Mouse (Mus musculus) MEL (cell line): ENCODE measurements around the gene Col6a4. TPM values are rescaled to one million over a fixed set of nuclear protein-coding genes. Genes with fewer than 3 reads are reported as not detected.

Experiments used
- DNase-seq: peaks from one replicate; pipeline ENCODE4 v3.0.0; 2011; ENCODE audit warnings: low read depth, low spot score
- H3K27ac ChIP-seq: 2 replicates; pipeline ENCODE4 v1.5.1; 2012; ENCODE audit warnings: low read depth, mild to moderate bottlenecking, control low read depth, low read length, moderate library complexity; ENCODE audit not compliant: control insufficient read depth
- H3K27me3 ChIP-seq, 2 experiments: fragments of 150-350 bp in 1 of 2; sonication (generic) in 1 of 2; 2 replicates each; pipeline ENCODE4 v1.6.1; 2012; ENCODE audit warnings: low read length in 2 of 2, mild to moderate bottlenecking in 2 of 2, improper control_type of control experiment in 1 of 2, moderate library complexity in 1 of 2; ENCODE audit not compliant: insufficient read depth in 2 of 2, control insufficient read depth in 1 of 2
- H3K36me3 ChIP-seq, 2 experiments: 2 replicates each; pipeline ENCODE4 v1.6.1; 2012 to 2014; ENCODE audit warnings: low read length in 2 of 2, improper control_type of control experiment in 1 of 2, inconsistent platforms in 1 of 2, mild to moderate bottlenecking in 1 of 2; ENCODE audit not compliant: insufficient read depth in 2 of 2, control insufficient read depth in 1 of 2
- H3K4me1 ChIP-seq, 2 experiments: fragments of 150-350 bp in 1 of 2; sonication (generic) in 1 of 2; 2 replicates each; pipeline ENCODE4 v1.6.1; 2012; ENCODE audit warnings: low read length in 2 of 2, improper control_type of control experiment in 1 of 2, mild to moderate bottlenecking in 1 of 2; ENCODE audit not compliant: insufficient read depth in 2 of 2, control insufficient read depth in 1 of 2
- H3K4me3 ChIP-seq, 2 experiments: fragments of 150-350 bp in 1 of 2; sonication (generic) in 1 of 2; 2 replicates each; pipeline ENCODE4 v1.5.1; 2012; ENCODE audit warnings: low read depth in 2 of 2, low read length in 2 of 2, mild to moderate bottlenecking in 2 of 2, moderate library complexity in 2 of 2, control low read depth in 1 of 2, improper control_type of control experiment in 1 of 2; ENCODE audit not compliant: control insufficient read depth in 1 of 2, insufficient read depth in 1 of 2
- H3K79me2 ChIP-seq: 2 replicates; pipeline ENCODE4 v1.6.1; 2012; ENCODE audit warnings: mild to moderate bottlenecking, low read length, moderate library complexity; ENCODE audit not compliant: control insufficient read depth, poor library complexity, insufficient read depth
- H3K9ac ChIP-seq: 2 replicates; pipeline ENCODE4 v1.6.1; 2012; ENCODE audit warnings: low read depth, mild to moderate bottlenecking, control low read depth, low read length, moderate library complexity; ENCODE audit not compliant: control insufficient read depth, poor library complexity, severe bottlenecking
- H3K9me3 ChIP-seq: fragments of 150-350 bp; sonication (generic); replicated peaks from 2 replicates; pipeline ENCODE4 v1.6.1; 2012; ENCODE audit warnings: mild to moderate bottlenecking, low read length, improper control_type of control experiment, moderate library complexity; ENCODE audit not compliant: insufficient read depth
- CHD1 ChIP-seq: IDR thresholded peaks from 2 replicates; pipeline ENCODE4 v1.6.1; 2012; ENCODE audit warnings: low read depth, mild to moderate bottlenecking, inconsistent platforms, low read length, improper control_type of control experiment
- CHD2 ChIP-seq: IDR thresholded peaks from 2 replicates; pipeline ENCODE4 v1.6.1; 2011; ENCODE audit warnings: low read length, improper control_type of control experiment
- E2F4 ChIP-seq: IDR thresholded peaks from 2 replicates; pipeline ENCODE4 v1.6.1; 2011; ENCODE audit warnings: low read depth, low read length, improper control_type of control experiment, borderline replicate concordance
- ELF1 ChIP-seq: IDR thresholded peaks from 2 replicates; pipeline ENCODE4 v1.6.1; 2014; ENCODE audit warnings: low read depth, mild to moderate bottlenecking, inconsistent platforms, low read length, improper control_type of control experiment, moderate library complexity
- EP300 ChIP-seq, 2 experiments: IDR thresholded peaks; 2 replicates each; pipeline ENCODE4 v1.6.1; 2011; ENCODE audit warnings: improper control_type of control experiment in 2 of 2, low read length in 2 of 2, low read depth in 1 of 2, mild to moderate bottlenecking in 1 of 2
- ETS1 ChIP-seq: IDR thresholded peaks from 2 replicates; pipeline ENCODE4 v1.6.1; 2012; ENCODE audit warnings: low read depth, mild to moderate bottlenecking, inconsistent platforms, low read length, improper control_type of control experiment, moderate library complexity
- GABPA ChIP-seq: IDR thresholded peaks from 2 replicates; pipeline ENCODE4 v1.6.1; 2012; ENCODE audit warnings: low read depth, mild to moderate bottlenecking, inconsistent platforms, low read length, improper control_type of control experiment, moderate library complexity
- GATA1 ChIP-seq: IDR thresholded peaks from 2 replicates; pipeline ENCODE4 v1.6.1; 2011; ENCODE audit warnings: low read depth, low read length, improper control_type of control experiment
- HCFC1 ChIP-seq: IDR thresholded peaks from 2 replicates; pipeline ENCODE4 v1.6.1; 2012; ENCODE audit warnings: low read depth, mild to moderate bottlenecking, inconsistent platforms, low read length, improper control_type of control experiment, moderate library complexity
- KAT2A ChIP-seq: conservative IDR thresholded peaks from 2 replicates; pipeline ENCODE4 v1.6.1; 2012; ENCODE audit warnings: low read depth, low read length, improper control_type of control experiment, inconsistent platforms
- MAFK ChIP-seq: IDR thresholded peaks from 2 replicates; pipeline ENCODE4 v1.6.1; 2011; ENCODE audit warnings: low read depth, mild to moderate bottlenecking, low read length, improper control_type of control experiment, borderline replicate concordance
- MAX ChIP-seq: IDR thresholded peaks from 2 replicates; pipeline ENCODE4 v1.6.1; 2011; ENCODE audit warnings: low read length, improper control_type of control experiment
- MAZ ChIP-seq: IDR thresholded peaks from 2 replicates; pipeline ENCODE4 v1.6.1; 2012; ENCODE audit warnings: low read depth, mild to moderate bottlenecking, inconsistent platforms, low read length, improper control_type of control experiment
- MEF2A ChIP-seq: IDR thresholded peaks from 2 replicates; pipeline ENCODE4 v1.6.1; 2014; ENCODE audit warnings: low read depth, mild to moderate bottlenecking, inconsistent platforms, low read length, improper control_type of control experiment; ENCODE audit not compliant: poor library complexity, insufficient replicate concordance, severe bottlenecking; ENCODE audit errors: extremely low read depth
- MYB ChIP-seq: IDR thresholded peaks from 2 replicates; pipeline ENCODE4 v1.6.1; 2011; ENCODE audit warnings: mild to moderate bottlenecking, low read depth, low read length, improper control_type of control experiment
- MYC ChIP-seq: IDR thresholded peaks from 2 replicates; pipeline ENCODE4 v1.6.1; 2011; ENCODE audit warnings: low read depth, mild to moderate bottlenecking, low read length, improper control_type of control experiment, moderate library complexity
- NRF1 ChIP-seq: IDR thresholded peaks from 2 replicates; pipeline ENCODE4 v1.6.1; 2014; ENCODE audit warnings: low read depth, mild to moderate bottlenecking, inconsistent platforms, low read length, improper control_type of control experiment, moderate library complexity; ENCODE audit not compliant: poor library complexity, insufficient read depth, severe bottlenecking
- POLR2AphosphoS5 ChIP-seq: IDR thresholded peaks from 2 replicates; pipeline ENCODE4 v1.6.1; 2012; ENCODE audit warnings: low read depth, borderline replicate concordance, mild to moderate bottlenecking, inconsistent platforms, low read length, moderate library complexity, mixed read lengths
- RAD21 ChIP-seq: IDR thresholded peaks from 2 replicates; pipeline ENCODE4 v1.6.1; 2011; ENCODE audit warnings: mild to moderate bottlenecking, low read depth, low read length, improper control_type of control experiment
- RCOR1 ChIP-seq: IDR thresholded peaks from 2 replicates; pipeline ENCODE4 v1.6.1; 2012; ENCODE audit warnings: low read depth, mild to moderate bottlenecking, inconsistent platforms, low read length, improper control_type of control experiment
- TBP ChIP-seq: IDR thresholded peaks from 2 replicates; pipeline ENCODE4 v1.8.0; 2011; ENCODE audit warnings: low read depth, low read length, improper control_type of control experiment
- TCF12 ChIP-seq: IDR thresholded peaks from 2 replicates; pipeline ENCODE4 v1.6.1; 2014; ENCODE audit warnings: low read depth, mild to moderate bottlenecking, inconsistent platforms, low read length, improper control_type of control experiment, moderate library complexity
- USF2 ChIP-seq, 2 experiments: IDR thresholded peaks; 2 replicates each; pipeline ENCODE4 v1.6.1; 2011 to 2012; ENCODE audit warnings: improper control_type of control experiment in 2 of 2, low read length in 2 of 2, borderline replicate concordance in 1 of 2, inconsistent platforms in 1 of 2, low read depth in 1 of 2, mild to moderate bottlenecking in 1 of 2; ENCODE audit not compliant: insufficient read depth in 1 of 2
- ZNF384 ChIP-seq: IDR thresholded peaks from 2 replicates; pipeline ENCODE4 v1.6.1; 2012; ENCODE audit warnings: low read depth, mild to moderate bottlenecking, inconsistent platforms, low read length, improper control_type of control experiment
- polyA plus RNA-seq, 2 experiments: library from polyadenylated mRNA; stranded (reverse) in 1 of 2; unstranded in 1 of 2; fragments of >175 nt in 1 of 2; fragments of >200 nt in 1 of 2; gene quantifications; 2 replicates each; pipeline versions ENCODE4 v1.2.1 to v1.2.4; 2012; ENCODE audit warnings: low replicate concordance in 2 of 2, low read depth in 1 of 2; ENCODE audit not compliant: insufficient read length in 2 of 2, insufficient read depth in 1 of 2, missing spikeins in 1 of 2
- total RNA-seq: library from RNA; depleted of rRNA; stranded (reverse); fragments of 300-350 nt; gene quantifications from 2 replicates; pipeline ENCODE4 v1.2.3, GENCODE M21; 2012

Gene Col6a4
- total and polyA plus RNA-seq, 3 experiments, result not detected

DNA sequence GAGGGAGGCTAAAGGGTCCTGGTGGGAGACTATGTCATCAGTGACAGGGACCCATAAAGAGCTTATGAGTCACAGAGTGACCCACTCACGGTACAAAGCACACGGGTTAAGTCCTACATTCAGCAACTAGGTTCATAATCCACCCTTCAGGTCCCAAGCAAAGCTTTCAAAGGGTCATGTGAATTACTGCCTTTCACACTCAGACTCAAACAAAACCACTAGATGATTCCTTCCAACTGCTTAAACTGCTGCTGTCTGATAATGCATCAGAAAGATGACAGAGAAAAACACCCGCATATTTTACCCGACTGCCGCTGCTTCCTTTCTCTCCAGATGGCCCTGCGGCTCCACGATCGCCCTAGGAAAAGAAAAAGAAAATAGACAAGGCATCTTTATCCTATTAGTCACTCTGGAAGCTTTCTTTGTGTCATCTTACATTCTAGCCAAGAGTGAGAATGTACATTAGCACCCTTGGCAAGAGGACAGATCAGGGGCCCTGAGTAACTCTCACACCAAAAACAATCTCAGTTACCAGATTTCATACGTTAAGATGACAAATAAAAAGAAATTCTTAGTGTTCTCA lies 52.6 kb downstream of the Col6a4 start:
- no peaks in the 10 kb centered on the region for H3K9me3 ChIP-seq
- H3K27ac ChIP-seq, result no peak overlapping the region
- H3K4me3 ChIP-seq, result no peak overlapping the region
- H3K9ac ChIP-seq, result no peak overlapping the region
- no peaks in the 10 kb centered on the region for H3K27me3 ChIP-seq
- H3K4me1 ChIP-seq, result no peaks in the 10 kb centered on the region
- no peak for DNase-seq
- H3K79me2 ChIP-seq, result no peaks in the 10 kb centered on the region
- TF ChIP-seq CHD2, result no peak
- no peak for TF ChIP-seq POLR2AphosphoS5
- no peaks in the 10 kb centered on the region for H3K36me3 ChIP-seq

DNA sequence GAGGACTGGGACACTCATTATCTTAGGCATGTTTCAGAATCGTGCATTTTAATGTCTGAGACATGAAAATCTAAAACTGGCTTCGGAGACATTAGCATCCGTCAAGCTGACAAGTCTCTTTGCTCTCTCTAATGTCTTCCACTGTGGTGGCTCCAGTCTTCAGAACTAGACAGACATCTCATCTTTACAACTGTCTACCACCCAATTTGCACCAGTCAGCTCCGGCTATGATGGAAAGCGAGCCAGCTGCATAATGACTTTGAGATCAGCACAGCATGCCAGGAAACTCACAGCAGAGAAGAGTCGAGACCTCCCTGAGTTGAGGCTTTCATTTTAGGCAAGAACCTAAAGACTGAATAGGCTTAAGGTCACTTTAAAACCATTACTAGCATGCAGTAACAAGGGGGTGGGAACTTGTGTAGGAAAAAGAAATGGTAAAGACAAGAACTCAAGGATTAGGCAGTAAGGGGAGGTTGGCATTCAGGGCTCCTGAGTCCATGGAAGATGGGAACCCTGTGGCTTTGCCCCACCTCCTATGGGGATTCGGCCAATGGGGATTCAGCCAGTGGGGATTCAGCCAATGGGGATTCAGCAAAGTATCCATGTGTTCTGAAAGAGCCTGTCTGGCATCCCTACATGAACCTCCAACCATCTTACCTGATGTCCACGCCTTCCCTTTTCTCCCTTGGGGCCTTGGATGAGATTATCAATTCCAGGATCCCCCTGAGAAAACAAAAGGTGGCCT lies 56.5 kb downstream of the Col6a4 start:
- Histone ChIP-seq H3K36me3 (no peaks in the 10 kb centered on the region), H3K27me3 (no peaks in the 10 kb centered on the region)
- DNase-seq, result no peak
- TF ChIP-seq E2F4 (no peak), HCFC1 (no peak), TBP (no peak), ZNF384 (no peak)
- TF ChIP-seq, all 39 proteins: peak for 0
- Histone ChIP-seq H3K79me2 (no peaks in the 10 kb centered on the region), H3K4me3 (no peak overlapping the region), H3K4me1 (no peaks in the 10 kb centered on the region), H3K9me3 (no peaks in the 10 kb centered on the region), H3K27ac (no peak overlapping the region), H3K9ac (no peak overlapping the region)

DNA sequence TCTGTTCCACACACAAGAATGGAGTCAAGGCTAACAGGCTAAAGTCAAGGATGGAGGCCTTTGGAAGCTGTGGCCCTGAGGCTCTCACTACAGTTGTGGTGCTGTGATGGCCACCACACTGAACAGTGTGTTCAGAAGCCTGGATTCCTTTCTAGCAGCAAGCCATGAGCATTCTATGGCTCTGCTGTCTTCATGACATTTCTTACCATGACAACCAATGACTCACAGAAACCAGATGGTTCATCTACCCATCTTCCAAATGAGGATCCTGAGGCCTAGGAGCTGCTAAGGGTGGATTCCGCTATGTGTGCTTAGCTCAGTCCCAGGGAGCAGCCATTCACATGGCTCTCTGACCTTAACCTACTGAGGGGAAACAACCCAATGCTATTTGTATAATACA lies 57.3 kb downstream of the Col6a4 start:
- H3K9ac ChIP-seq, result no peak overlapping the region
- H3K36me3 ChIP-seq, result no peaks in the 10 kb centered on the region
- H3K27me3 ChIP-seq, result no peaks in the 10 kb centered on the region
- TF ChIP-seq CHD1 (no peak), MAX (no peak), MAZ (no peak), GABPA (no peak), ELF1 (no peak), NRF1 (no peak), RCOR1 (no peak), MYB (no peak), KAT2A (no peak), TCF12 (no peak), EP300 (IDR thresholded peaks at IDR 0.05; ENCODE audit: low read depth in 1 of 2, low read length in 2 of 2) (no peak), GATA1 (no peak), MEF2A (no peak), MYC (no peak), RAD21 (no peak), TBP (no peak), MAFK (no peak), ETS1 (no peak), USF2 (IDR thresholded peaks at IDR 0.05; ENCODE audit: borderline replicate concordance in 1 of 2, insufficient read depth in 1 of 2, low read depth in 1 of 2, low read length in 2 of 2) (no peak)
- H3K27ac ChIP-seq, result no peak overlapping the region
- no peaks in the 10 kb centered on the region for H3K9me3 ChIP-seq
- H3K4me3 ChIP-seq, result no peak overlapping the region
- H3K4me1 ChIP-seq, result no peaks in the 10 kb centered on the region
- no peaks in the 10 kb centered on the region for H3K79me2 ChIP-seq
- DNase-seq, result no peak
